Mouse (Mus musculus) stomach, embryonic 16.5 days (tissue): Measurements from ENCODE around the gene Mras. TPM values are rescaled to one million over a fixed set of nuclear protein-coding genes. Genes with fewer than 3 reads are reported as not detected.

Experiments
- ATAC-seq: fragments of 200-750 bp; cut with Nextera tagmentation; 2 replicates; pipeline ENCODE4 v1.8.0; 2017; ENCODE audit warnings: moderate number of reproducible peaks, moderate TSS enrichment; ENCODE audit not compliant: insufficient read depth, low FRiP score
- H3K27ac ChIP-seq: fragments of 300-500 bp; sonication (generic); 2 replicates; pipeline ENCODE4 v1.5.1; 2014; ENCODE audit warnings: low read length
- H3K27me3 ChIP-seq: fragments of 300-500 bp; sonication (generic); 2 replicates; pipeline ENCODE4 v1.6.1; 2014; ENCODE audit warnings: low read length, control low read depth, mixed read lengths; ENCODE audit not compliant: control insufficient read depth, insufficient read depth
- H3K36me3 ChIP-seq: fragments of 300-500 bp; sonication (generic); 2 replicates; pipeline ENCODE4 v1.6.1; 2014; ENCODE audit warnings: low read length; ENCODE audit not compliant: control insufficient read depth, insufficient read depth
- H3K4me1 ChIP-seq: fragments of 300-500 bp; sonication (generic); 2 replicates; pipeline ENCODE4 v1.6.1; 2014; ENCODE audit warnings: low read length, control low read depth, mixed read lengths; ENCODE audit not compliant: control insufficient read depth, insufficient read depth
- H3K4me2 ChIP-seq: fragments of 300-500 bp; sonication (generic); 2 replicates; pipeline ENCODE4 v1.6.1; 2014; ENCODE audit warnings: low read depth, low read length, mixed read lengths
- H3K4me3 ChIP-seq: fragments of 300-500 bp; sonication (generic); replicated peaks from 2 replicates; pipeline ENCODE4 v1.5.1; 2014; ENCODE audit warnings: mild to moderate bottlenecking, low read length
- H3K9ac ChIP-seq: fragments of 300-500 bp; sonication (generic); 2 replicates; pipeline ENCODE4 v1.6.1; 2014; ENCODE audit warnings: low read length
- H3K9me3 ChIP-seq: fragments of 300-500 bp; sonication (generic); replicated peaks from 2 replicates; pipeline ENCODE4 v1.6.1; 2016; ENCODE audit warnings: low read length, control low read depth; ENCODE audit not compliant: control insufficient read depth
- WGBS: fragments of 180-500 bp; shearing (Covaris S2); extraction: QIAGEN DNeasy Blood & Tissue Kit; methylation state at CpG from one replicate; pipeline ENCODE4 v1.1.7; 2014; 5-methylcytosine and 5-hydroxymethylcytosine counted together
- polyA plus RNA-seq: library from polyadenylated mRNA; unstranded; fragments of >200 nt; fragmentation: Nextera tagmentation; extraction: Ambion mirVana; gene quantifications from 2 replicates; pipeline ENCODE4 v1.2.1, GENCODE M21; 2015

The Mras gene
- polyA plus RNA-seq, 1 experiment from 2014 or later = 8.4 TPM

DNA sequence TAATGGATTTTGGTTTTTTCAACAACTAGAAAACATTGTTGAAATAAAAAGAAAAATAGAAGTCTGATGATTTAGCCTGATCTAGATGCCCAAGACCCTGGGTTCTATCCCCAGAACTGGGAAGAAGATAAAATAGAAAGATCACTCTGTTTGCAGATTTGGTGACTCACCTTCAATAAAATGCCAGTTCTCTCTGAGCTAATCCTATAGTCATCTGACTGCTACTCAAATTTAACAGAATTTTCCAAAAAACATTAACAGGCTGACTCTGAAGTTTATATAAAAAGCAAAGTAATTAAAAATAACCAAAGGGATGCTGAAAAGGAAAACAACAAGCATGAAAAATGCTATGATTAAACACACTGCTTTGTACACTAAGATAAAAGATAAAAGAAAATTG, 9.1 kb upstream of the Mras start:
- Histone ChIP-seq H3K36me3 (no peaks in the 10 kb centered on the region), H3K4me3 (no peak overlapping the region), H3K9me3 (no peaks in the 10 kb centered on the region), H3K27me3 (no peaks in the 10 kb centered on the region), H3K4me2 (no peak overlapping the region), H3K27ac (no peak overlapping the region), H3K9ac (no peak overlapping the region), H3K4me1 (peaks cover 4% of the 10 kb centered on the region; the same call in 1 of the 2 replicates)
- ATAC-seq = no peak

DNA sequence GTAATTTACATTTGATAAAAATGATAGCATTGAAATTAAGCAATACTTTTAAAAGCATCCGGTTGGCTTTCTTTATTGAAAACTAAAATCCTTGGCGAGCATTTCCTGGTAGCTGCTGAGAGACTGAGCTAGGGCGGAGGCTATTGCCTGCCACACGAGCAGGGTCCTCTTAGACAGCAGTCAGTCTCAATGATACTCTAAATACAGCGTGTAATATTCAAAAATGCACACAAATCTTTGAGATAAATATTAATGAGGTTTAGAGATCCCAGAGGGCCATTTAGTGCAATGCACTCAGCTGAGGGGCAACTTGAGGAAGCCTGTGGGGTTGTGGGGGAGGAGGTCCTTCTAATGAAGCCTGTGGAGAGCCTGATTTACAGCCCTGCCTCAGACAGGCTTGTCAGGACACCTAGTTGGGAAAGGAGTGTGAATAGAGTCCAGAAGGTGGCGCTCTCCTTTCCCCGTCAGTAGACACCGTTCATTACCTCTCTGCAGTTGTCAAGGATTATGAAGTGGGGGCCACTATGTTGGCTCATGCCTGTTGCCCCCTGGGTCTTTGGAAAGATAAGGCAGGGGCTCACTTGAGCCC, 7.5 kb upstream of the Mras start:
- Histone ChIP-seq H3K4me3 (no peak overlapping the region), H3K36me3 (no peaks in the 10 kb centered on the region), H3K4me2 (no peak overlapping the region), H3K27me3 (no peaks in the 10 kb centered on the region), H3K4me1 (peaks cover 4% of the 10 kb centered on the region; the same call in 1 of the 2 replicates), H3K9me3 (no peaks in the 10 kb centered on the region), H3K27ac (no peak overlapping the region), H3K9ac (no peak overlapping the region)
- 33% methylated on average over 8 of the region's 8 CpGs for WGBS
- ATAC-seq = no peak

DNA sequence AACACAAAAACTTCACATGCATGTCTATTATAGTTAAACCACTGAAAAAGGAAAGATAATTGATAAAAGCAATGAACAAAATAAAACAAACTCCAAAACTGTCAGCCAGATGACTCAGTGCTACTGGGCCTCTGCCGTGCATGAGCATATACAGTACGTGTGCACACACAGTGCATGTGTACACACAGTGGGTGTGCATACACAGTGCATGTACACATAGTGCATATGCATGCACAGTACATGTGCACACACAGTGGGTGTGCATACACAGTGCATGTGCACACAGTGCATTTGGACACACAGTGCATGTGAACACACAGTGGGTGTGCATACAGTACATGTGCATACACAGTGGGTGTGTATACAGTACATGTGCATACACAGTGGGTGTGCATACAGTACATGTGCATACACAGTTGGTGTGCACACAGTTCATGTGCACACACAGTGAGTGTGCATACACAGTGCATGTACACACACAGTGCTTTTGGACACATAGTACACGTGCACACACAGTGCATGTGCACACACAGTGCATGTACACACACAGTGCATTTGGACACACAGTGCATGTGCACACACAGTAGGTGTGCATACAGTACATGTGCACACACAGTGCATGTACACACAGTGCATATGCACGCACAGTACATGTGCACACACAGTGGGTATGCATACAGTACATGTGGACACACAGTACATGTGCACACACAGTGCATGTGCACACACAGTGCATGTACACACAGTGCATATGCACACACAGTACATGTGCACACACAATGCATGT, 4.7 kb upstream of the Mras start:
- 0 out of 2 replicates have a peak, but pooled peaks have one; percentile 19 for ATAC-seq
- no peak overlapping the region for H3K27ac ChIP-seq
- no peak overlapping the region for H3K4me3 ChIP-seq
- no peaks in the 10 kb centered on the region for H3K9me3 ChIP-seq
- no peak overlapping the region for H3K9ac ChIP-seq
- H3K36me3 ChIP-seq = no peaks in the 10 kb centered on the region
- WGBS = 76% methylated on average over 4 of the region's 4 CpGs
- H3K4me2 ChIP-seq = no peak overlapping the region
- 0 out of 2 replicates have a peak, but pooled peaks cover 5% of the 10 kb centered on the region for H3K4me1 ChIP-seq
- H3K27me3 ChIP-seq = peaks cover 8% of the 10 kb centered on the region; the same call in 1 of the 2 replicates

GRCm38 (mm10) chr9:99440941-99441340, 3.8 kb upstream of the Mras start:
- Histone ChIP-seq H3K4me3 (no peak overlapping the region), H3K9me3 (no peaks in the 10 kb centered on the region), H3K9ac (no peak overlapping the region), H3K27me3 (peaks cover 8% of the 10 kb centered on the region; the same call in 1 of the 2 replicates), H3K4me1 (0 out of 2 replicates have a peak, but pooled peaks cover 5% of the 10 kb centered on the region), H3K36me3 (no peaks in the 10 kb centered on the region), H3K4me2 (no peak overlapping the region), H3K27ac (no peak overlapping the region)
- ATAC-seq = no peak
- WGBS = 71% methylated on average over 5 of the region's 5 CpGs

DNA sequence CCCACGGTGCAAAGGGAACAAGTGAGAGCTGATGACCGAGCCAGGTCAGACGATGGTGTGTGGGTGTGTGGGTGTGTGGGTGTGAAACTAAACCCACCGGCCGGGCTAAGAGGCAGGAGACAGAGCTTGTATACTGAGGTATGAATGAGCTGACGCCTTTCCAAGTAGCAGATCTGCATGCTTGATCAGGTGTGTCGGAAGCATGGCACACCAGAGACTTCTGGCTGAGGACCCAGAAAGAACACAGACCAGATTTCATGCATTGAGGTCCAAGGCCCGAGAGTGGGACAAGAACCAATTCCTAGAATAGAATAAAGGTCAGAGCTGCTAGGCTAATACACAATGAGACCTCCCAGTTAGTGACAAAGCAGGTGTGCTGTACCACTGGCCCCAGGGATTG, 1.9 kb upstream of the Mras start:
- WGBS = 73% methylated on average over 8 of the region's 8 CpGs
- no peak overlapping the region for H3K4me3 ChIP-seq
- H3K9me3 ChIP-seq = no peaks in the 10 kb centered on the region
- H3K9ac ChIP-seq = no peak overlapping the region
- 0 out of 2 replicates have a peak, but pooled peaks cover 5% of the 10 kb centered on the region for H3K4me1 ChIP-seq
- no peak overlapping the region for H3K4me2 ChIP-seq
- peaks cover 8% of the 10 kb centered on the region; the same call in 1 of the 2 replicates for H3K27me3 ChIP-seq
- H3K36me3 ChIP-seq = no peaks in the 10 kb centered on the region
- ATAC-seq = no peak
- no peak overlapping the region for H3K27ac ChIP-seq

DNA sequence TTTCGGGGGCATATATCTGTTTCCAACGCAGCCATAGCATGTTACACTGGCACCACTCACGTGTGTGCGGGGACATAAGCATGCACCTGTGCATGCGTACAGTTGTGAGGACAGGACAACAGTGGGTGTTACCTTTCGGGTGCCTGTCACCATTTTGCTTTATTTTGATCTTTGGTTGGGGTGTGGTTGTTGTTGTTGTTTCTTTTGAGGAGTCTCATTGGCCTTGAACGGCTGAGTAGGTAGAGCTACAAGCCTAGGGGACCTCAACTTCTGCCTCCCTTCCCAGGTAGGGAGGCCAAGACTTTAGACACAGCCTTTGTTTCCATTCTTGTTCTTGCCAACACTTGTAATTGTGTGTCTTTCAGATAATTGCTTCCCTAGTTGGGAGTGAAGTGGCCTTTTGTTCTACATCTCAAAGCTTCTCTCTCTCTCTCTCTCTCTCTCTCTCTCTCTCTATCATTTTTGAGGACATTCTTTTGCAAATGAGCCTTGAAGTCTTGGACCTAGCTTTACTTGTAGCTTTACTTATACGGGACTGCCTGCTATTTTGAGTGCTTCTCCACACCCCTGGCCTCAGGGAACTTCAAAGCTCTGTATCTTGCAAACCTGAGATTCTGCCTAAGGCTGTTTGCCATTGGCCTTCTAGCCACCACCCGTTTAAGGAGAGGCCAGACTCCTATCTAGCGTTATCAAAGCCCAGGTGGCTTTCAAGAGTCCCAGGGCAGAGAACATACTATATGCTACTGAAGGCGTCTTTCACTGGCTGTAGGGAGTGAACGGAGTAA, 792 bp upstream of the Mras start:
- Histone ChIP-seq H3K36me3 (no peaks in the 10 kb centered on the region), H3K9ac (no peak overlapping the region), H3K9me3 (no peaks in the 10 kb centered on the region), H3K27me3 (peaks cover 8% of the 10 kb centered on the region; the same call in 1 of the 2 replicates), H3K4me3 (no peak overlapping the region), H3K4me2 (0 out of 2 replicates have a peak overlapping the region, but pooled peaks have one; percentile 89), H3K27ac (no peak overlapping the region), H3K4me1 (0 out of 2 replicates have a peak, but pooled peaks cover 5% of the 10 kb centered on the region)
- no peak for ATAC-seq
- 70% methylated on average over 12 of the region's 12 CpGs for WGBS

DNA sequence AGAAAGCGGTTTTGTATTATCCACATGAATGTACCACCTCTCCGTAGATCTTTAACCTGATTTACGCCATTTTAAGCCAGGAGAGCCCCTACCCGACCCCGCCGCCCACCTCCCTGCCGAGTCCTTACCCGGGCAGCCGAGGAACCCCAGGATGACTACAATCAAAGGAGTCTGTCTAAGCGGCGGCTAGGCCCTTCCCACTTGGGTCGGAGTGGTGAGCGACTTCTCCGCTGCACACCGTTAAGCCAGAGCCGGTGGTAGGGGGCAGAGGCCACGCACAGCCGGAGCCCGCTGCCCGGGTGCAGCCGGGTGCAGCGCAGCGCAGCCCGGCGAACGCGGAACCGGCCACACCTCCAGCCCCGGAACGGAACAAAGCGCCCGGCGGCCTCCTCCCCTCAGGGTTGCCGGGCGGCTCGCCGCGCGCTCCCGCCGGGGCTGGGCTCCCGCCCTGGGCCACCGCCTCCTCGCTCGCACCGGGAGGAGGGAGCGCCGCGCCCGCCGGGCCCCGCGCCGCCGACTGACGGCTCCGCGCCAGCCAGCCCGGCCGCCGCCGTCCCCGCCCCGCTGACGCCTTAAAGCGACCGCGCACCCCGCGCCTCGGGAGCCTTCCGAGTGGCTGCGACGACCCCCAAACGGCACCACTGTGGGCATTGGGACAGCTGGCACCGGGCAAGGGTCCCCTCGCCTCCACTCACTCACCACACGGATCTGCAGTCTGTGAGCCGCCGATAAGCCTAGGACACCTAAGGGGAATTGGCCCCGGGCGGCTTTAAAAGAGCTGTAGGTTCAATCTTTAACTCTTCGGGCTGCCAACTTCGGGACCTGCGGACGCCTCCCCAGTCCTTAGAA, 775 bp downstream of the Mras start:
- peak; percentile 86 for ATAC-seq
- Histone ChIP-seq H3K27me3 (peaks cover 8% of the 10 kb centered on the region; the same call in 1 of the 2 replicates), H3K9ac (peak overlapping the region; percentile 90), H3K9me3 (no peaks in the 10 kb centered on the region), H3K4me3 (peak overlapping the region; percentile 79), H3K4me1 (0 out of 2 replicates have a peak, but pooled peaks cover 5% of the 10 kb centered on the region), H3K4me2 (peak overlapping the region; percentile 89), H3K36me3 (no peaks in the 10 kb centered on the region), H3K27ac (peak overlapping the region; percentile 44)
- 1% methylated on average over 78 of the region's 86 CpGs for WGBS

DNA sequence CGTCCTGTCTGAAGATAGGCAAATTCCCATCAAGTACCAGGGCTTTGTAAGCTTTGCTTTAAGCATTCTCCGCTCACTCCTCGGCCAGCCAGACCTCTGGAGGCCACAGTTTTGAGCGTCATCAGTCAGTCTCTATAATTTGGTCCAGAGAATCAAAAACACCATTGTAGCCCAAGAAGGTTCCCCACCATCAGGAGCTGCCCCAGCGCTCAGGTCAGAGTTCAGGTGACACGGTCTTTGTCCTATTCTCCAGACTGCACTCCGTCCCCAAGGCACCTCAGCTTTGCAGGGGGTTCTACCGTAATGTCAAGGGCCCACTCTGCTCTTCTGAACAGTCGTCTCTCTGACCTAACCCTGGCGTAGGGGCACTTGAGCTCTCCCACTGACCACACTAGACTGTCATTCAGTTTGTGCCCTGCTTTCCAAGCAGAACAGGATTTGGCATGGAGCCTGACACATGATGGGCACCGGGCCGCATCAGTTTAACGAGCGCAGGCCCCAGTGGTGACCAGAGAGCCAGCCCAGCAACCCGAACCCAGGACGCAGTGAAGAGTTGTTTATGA, 1.5 kb downstream of the Mras start:
- Histone ChIP-seq H3K9me3 (no peaks in the 10 kb centered on the region), H3K4me2 (peak overlapping the region; percentile 89), H3K27me3 (peaks cover 8% of the 10 kb centered on the region; the same call in 1 of the 2 replicates), H3K4me1 (0 out of 2 replicates have a peak, but pooled peaks cover 5% of the 10 kb centered on the region), H3K27ac (peak overlapping the region; percentile 44), H3K4me3 (peak overlapping the region; percentile 79), H3K36me3 (no peaks in the 10 kb centered on the region), H3K9ac (peak overlapping the region; percentile 90)
- 0 out of 2 replicates have a peak, but pooled peaks have one; percentile 10 for ATAC-seq
- WGBS = 22% methylated on average over 16 of the region's 16 CpGs
